Mouse (Mus musculus) inflammation-experienced regulatory T-cells, adult 6 months (primary cell): Measurements from ENCODE around the gene Katnbl1. TPM values are rescaled to one million over a fixed set of nuclear protein-coding genes. Genes with fewer than 3 reads are reported as not detected.

Experiments
- polyA plus RNA-seq, 3 experiments: library from polyadenylated mRNA; unstranded; fragments of 100-300 nt; shearing (Covaris generic); gene quantifications; one replicate each; pipeline ENCODE4 v1.2.1; 2017

The Katnbl1 gene
- polyA plus RNA-seq, 3 experiments from 2014 or later: 22.9 to 30.5 (median 23.0) TPM

Other genes with a start within 250 kb of the Katnbl1 start
- gene Olfr1316, start 244.2 kb upstream of the Katnbl1 start, polyA plus RNA-seq: not detected
- not detected for gene Olfr1317, start 238.9 kb upstream of the Katnbl1 start, polyA plus RNA-seq
- not detected for gene Olfr1318, start 225.0 kb upstream of the Katnbl1 start, polyA plus RNA-seq
- 10 to 100 TPM; 30.4 to 45.0 (median 34.4) TPM for gene Lpcat4, start 139.7 kb upstream of the Katnbl1 start, polyA plus RNA-seq
- gene Nutm1, start 119.9 kb upstream of the Katnbl1 start, polyA plus RNA-seq: not detected
- gene Nop10, start 117.3 kb upstream of the Katnbl1 start, polyA plus RNA-seq: 100 to 1,000 TPM; 152 to 243 (median 201) TPM
- 10 to 100 TPM; 37.3 to 57.5 (median 52.3) TPM for gene Slc12a6, start 113.4 kb upstream of the Katnbl1 start, polyA plus RNA-seq
- gene Gm21985, start 112.9 kb upstream of the Katnbl1 start, polyA plus RNA-seq: not detected
- 10 to 100 TPM; 76.8 to 96.3 (median 82.0) TPM for gene Emc4, start 11.2 kb upstream of the Katnbl1 start, polyA plus RNA-seq
- gene Emc7, start 75.8 kb downstream of the Katnbl1 start, polyA plus RNA-seq: 10 to 100 TPM; 12.9 to 18.2 (median 13.3) TPM
- gene Chrm5, start 101.6 kb downstream of the Katnbl1 start, polyA plus RNA-seq: not detected
- 10 to 100 TPM in 2 of 3 experiments, 1 to 10 TPM in 1; 7.2 to 22.2 (median 12.3) TPM for gene Aven, start 113.8 kb downstream of the Katnbl1 start, polyA plus RNA-seq